Mouse (Mus musculus) cortical plate, adult 2 months (tissue): ENCODE data around the gene Tmprss13.

Experiments
- CTCF ChIP-seq: fragments of 200-500 bp; IDR thresholded peaks from 2 replicates; pipeline ENCODE4 v1.5.1; 2011; ENCODE audit warnings: mild to moderate bottlenecking, control low read depth, low read length; ENCODE audit not compliant: insufficient read depth; ENCODE audit errors: extremely low read depth
- POLR2A ChIP-seq: fragments of 200-500 bp; IDR thresholded peaks from 2 replicates; pipeline ENCODE4 v1.6.1; 2011; ENCODE audit warnings: mild to moderate bottlenecking, low read length, control low read depth; ENCODE audit not compliant: insufficient read depth; ENCODE audit errors: extremely low read depth

DNA sequence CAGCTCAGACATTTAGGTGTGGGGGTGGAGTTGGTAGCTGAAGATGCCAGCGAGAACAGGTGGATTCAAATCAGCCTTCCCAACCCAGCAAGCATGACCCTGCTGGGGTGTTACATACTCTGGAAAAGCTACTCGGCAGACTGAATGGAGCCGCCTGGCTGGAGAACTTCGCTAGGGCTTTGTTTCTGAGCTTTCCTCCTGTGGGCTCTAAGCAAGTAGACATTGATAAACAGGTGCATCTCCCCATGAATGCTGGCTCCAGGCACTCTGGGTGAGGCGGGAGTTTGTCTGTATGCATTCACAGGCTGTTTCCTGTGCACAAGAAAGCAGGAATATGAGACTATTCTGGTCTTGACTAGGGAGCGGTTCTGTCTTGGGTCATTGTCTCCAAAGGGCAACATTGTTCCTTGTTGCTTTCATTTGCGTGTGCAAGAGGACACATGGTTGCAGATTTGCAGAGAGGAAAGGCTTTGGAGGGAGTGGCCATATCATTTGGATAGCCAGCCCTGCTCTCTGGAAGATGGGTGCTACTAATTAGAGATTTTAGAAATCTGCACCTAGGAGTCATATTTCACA, 44.8 kb downstream of the Tmprss13 start:
- TF ChIP-seq CTCF, result no peak
- no peak for TF ChIP-seq POLR2A
